Mouse (Mus musculus) liver, postnatal 0 days (tissue): ENCODE results near the gene Dnah8.

Source experiments
- CTCF ChIP-seq: sonication (generic); IDR thresholded peaks from 2 replicates; pipeline ENCODE4 v1.5.1; 2016; ENCODE audit warnings: antibody characterized with exemption, low read depth
- EP300 ChIP-seq: IDR thresholded peaks from 2 replicates; pipeline ENCODE4 v1.6.1; 2016; ENCODE audit warnings: antibody characterized with exemption, low read depth, mild to moderate bottlenecking

- TF ChIP-seq CTCF = no peak
- no peak for TF ChIP-seq EP300
Measured at GRCm38 (mm10) chr17:30752370-30752818, 128.2 kb downstream of the Dnah8 start.
